Mouse (Mus musculus) embryo, embryonic 11 days (tissue): ENCODE measurements around the gene Myh14.
"Not testable (repeated sequence)": the region's sequence is repeated elsewhere in the genome, so short reads cannot be mapped to it uniquely, and the experiment has no call there.

Experiments used
- DNase-seq: peaks from one replicate; pipeline ENCODE4 v3.0.0-alpha.2; 2015

The Myh14 gene

GRCm38 (mm10) chr7:44670803-44671202, at the start of gene Myh14:
Myh14 (minus strand) TSS chr7:44670843.
- DNase-seq, result peak; percentile 94

- DNase-seq, result no peak
Measured at GRCm38 (mm10) chr7:44709881-44710280, 39.2 kb upstream of the Myh14 start.

- DNase-seq, result no peak
Measured at GRCm38 (mm10) chr7:44708574-44708973, 37.9 kb upstream of the Myh14 start, which contains the start of gene Izumo2. Izumo2 (plus strand) TSS chr7:44708742.

- DNase-seq, result not testable (repeated sequence)
Measured at GRCm38 (mm10) chr7:44708093-44708492, 37.5 kb upstream of the Myh14 start.

GRCm38 (mm10) chr7:44707169-44707675, 36.6 kb upstream of the Myh14 start:
- no peak for DNase-seq

- DNase-seq, result no peak
Measured at GRCm38 (mm10) chr7:44706322-44706721, 35.7 kb upstream of the Myh14 start.

- no peak for DNase-seq
Measured at GRCm38 (mm10) chr7:44705086-44705485, 34.4 kb upstream of the Myh14 start.

- peak; percentile 17 for DNase-seq
Measured at GRCm38 (mm10) chr7:44704363-44704762, 33.7 kb upstream of the Myh14 start.

- no peak for DNase-seq
Measured at GRCm38 (mm10) chr7:44702985-44703384, 32.3 kb upstream of the Myh14 start.

GRCm38 (mm10) chr7:44701921-44702320, 31.3 kb upstream of the Myh14 start:
- peak; percentile 69 for DNase-seq

- DNase-seq, result no peak
Measured at GRCm38 (mm10) chr7:44697980-44698379, 27.3 kb upstream of the Myh14 start.

- DNase-seq, result peak; percentile 47
Measured at GRCm38 (mm10) chr7:44697191-44697710, 26.6 kb upstream of the Myh14 start.

GRCm38 (mm10) chr7:44695223-44695622, 24.6 kb upstream of the Myh14 start:
- DNase-seq, result no peak

- no peak for DNase-seq
Measured at GRCm38 (mm10) chr7:44693427-44694175, 23.0 kb upstream of the Myh14 start.

GRCm38 (mm10) chr7:44689331-44689730, 18.7 kb upstream of the Myh14 start:
- no peak for DNase-seq

- DNase-seq, result no peak
Measured at GRCm38 (mm10) chr7:44688890-44689289, 18.2 kb upstream of the Myh14 start.

- DNase-seq, result no peak
Measured at GRCm38 (mm10) chr7:44685531-44686402, 15.1 kb upstream of the Myh14 start.

- DNase-seq, result no peak
Measured at GRCm38 (mm10) chr7:44683656-44684055, 13.0 kb upstream of the Myh14 start.

- DNase-seq, result no peak
Measured at GRCm38 (mm10) chr7:44676611-44677010, 6.0 kb upstream of the Myh14 start.

GRCm38 (mm10) chr7:44676126-44676525, 5.5 kb upstream of the Myh14 start:
- DNase-seq, result no peak

GRCm38 (mm10) chr7:44675171-44675570, 4.5 kb upstream of the Myh14 start:
- no peak for DNase-seq

- no peak for DNase-seq
Measured at GRCm38 (mm10) chr7:44674511-44674910, 3.9 kb upstream of the Myh14 start.

- DNase-seq, result no peak
Measured at GRCm38 (mm10) chr7:44672193-44672592, 1.6 kb upstream of the Myh14 start.
